Mouse (Mus musculus) liver, adult 2 months (tissue): ENCODE data around the gene Gm21188. TPM values are rescaled to one million over a fixed set of nuclear protein-coding genes. Genes with fewer than 3 reads are reported as not detected.
"Not testable (repeated sequence)": the region's sequence is repeated elsewhere in the genome, so short reads cannot be mapped to it uniquely, and the experiment has no call there.

Source experiments
- DNase-seq: peaks from one replicate; pipeline ENCODE4 v3.0.0-alpha.2; 2011; ENCODE audit warnings: low read depth, low spot score; ENCODE audit errors: extremely low read depth
- H3K27ac ChIP-seq: fragments of 200-500 bp; replicated peaks from 2 replicates; pipeline ENCODE4 v1.5.1; 2012; ENCODE audit warnings: low read depth, mild to moderate bottlenecking, control low read depth, inconsistent platforms, low read length; ENCODE audit not compliant: insufficient read depth
- H3K27me3 ChIP-seq: fragments of 200-500 bp; 2 replicates; pipeline ENCODE4 v1.6.1; 2012; ENCODE audit warnings: mild to moderate bottlenecking, moderate library complexity, low read length, inconsistent platforms; ENCODE audit not compliant: control insufficient read depth, insufficient read depth
- H3K36me3 ChIP-seq: fragments of 200-500 bp; 2 replicates; pipeline ENCODE4 v1.6.1; 2012; ENCODE audit warnings: low read length, inconsistent platforms; ENCODE audit not compliant: control insufficient read depth, insufficient read depth
- H3K4me1 ChIP-seq: fragments of 200-500 bp; 2 replicates; pipeline ENCODE4 v1.6.1; 2011; ENCODE audit warnings: low read length; ENCODE audit not compliant: control insufficient read depth, insufficient read depth
- H3K4me3 ChIP-seq: fragments of 200-500 bp; 2 replicates; pipeline ENCODE4 v1.5.1; 2011; ENCODE audit warnings: low read depth, mild to moderate bottlenecking, control low read depth, low read length, moderate library complexity; ENCODE audit not compliant: insufficient read depth
- H3K79me2 ChIP-seq: fragments of 200-500 bp; 2 replicates; pipeline ENCODE4 v1.6.1; 2012; ENCODE audit warnings: inconsistent platforms, mild to moderate bottlenecking, low read length, moderate library complexity; ENCODE audit not compliant: control insufficient read depth, insufficient read depth
- H3K9ac ChIP-seq: fragments of 200-500 bp; 2 replicates; pipeline ENCODE4 v1.6.1; 2012; ENCODE audit warnings: low read depth, mild to moderate bottlenecking, control low read depth, inconsistent platforms, low read length
- WGBS: fragments of 180-500 bp; shearing (Covaris S2); methylation state at CpG from one replicate; pipeline ENCODE4 v1.1.7; 2018; 5-methylcytosine and 5-hydroxymethylcytosine counted together
- polyA plus RNA-seq: library from polyadenylated mRNA; depleted of rRNA; stranded (reverse); fragments of >200 nt; gene quantifications from 2 replicates; pipeline ENCODE4 v1.2.3, GENCODE M21; 2012
- total RNA-seq: library from RNA; depleted of rRNA; stranded (reverse); fragments of >200 nt; gene quantifications from 2 replicates; pipeline ENCODE4 v1.2.3, GENCODE M21; 2014

Gm21188 gene
- total and polyA plus RNA-seq, 2 experiments, result 0.09 TPM; not detected in 1

DNA sequence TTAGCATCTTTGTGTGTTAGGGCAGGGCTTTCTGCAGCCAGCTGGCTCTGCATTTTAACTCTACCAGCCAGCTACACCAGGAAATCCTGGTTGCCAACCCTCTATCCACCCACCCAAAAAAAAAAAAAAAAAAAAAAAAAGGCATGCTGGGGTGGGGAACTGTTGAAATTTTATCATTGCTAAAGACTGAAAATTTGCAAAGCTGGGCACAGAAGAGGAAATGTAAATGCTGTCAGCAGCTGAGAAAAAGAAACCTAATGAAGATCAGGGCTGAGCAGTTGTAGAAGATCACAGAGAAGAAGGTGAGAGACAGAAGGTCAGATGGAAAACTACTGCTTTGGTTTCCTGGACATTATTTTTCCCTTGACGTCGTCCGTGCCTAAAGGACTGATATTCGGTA lies 10.9 kb upstream of the Gm21188 start:
- no CpG with 5 or more reads among the region's 4 CpGs for WGBS

DNA sequence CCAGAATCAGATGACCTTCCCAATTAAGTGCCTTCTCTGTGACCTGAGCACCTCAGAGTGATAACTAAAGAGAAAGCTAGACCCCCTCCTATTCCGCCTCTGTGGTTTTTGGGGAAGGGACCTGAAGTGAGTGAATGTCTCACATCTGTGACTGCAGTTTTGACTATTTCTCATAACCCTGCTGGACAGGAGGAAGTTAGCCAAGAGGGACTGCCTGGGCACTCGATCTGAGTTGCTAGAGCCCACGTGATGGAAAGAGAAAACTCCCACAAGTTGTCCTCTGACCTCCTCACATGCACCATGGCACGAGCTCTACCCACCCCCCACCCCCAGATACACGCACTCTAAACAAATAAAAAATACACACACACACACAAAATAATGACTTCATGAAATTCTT lies 3.4 kb downstream of the Gm21188 start:
- H3K9ac ChIP-seq, H3K4me1 ChIP-seq, H3K27me3 ChIP-seq, H3K27ac ChIP-seq, H3K79me2 ChIP-seq, H3K4me3 ChIP-seq, DNase-seq, H3K36me3 ChIP-seq: not testable (repeated sequence)
- WGBS, result no CpG with 5 or more reads among the region's 5 CpGs

More for the DNA sequence above, 10.9 kb upstream of the Gm21188 start:
- not testable (repeated sequence) for H3K27ac ChIP-seq, H3K27me3 ChIP-seq, H3K4me1 ChIP-seq, H3K4me3 ChIP-seq, H3K36me3 ChIP-seq, H3K9ac ChIP-seq, H3K79me2 ChIP-seq, DNase-seq

DNA sequence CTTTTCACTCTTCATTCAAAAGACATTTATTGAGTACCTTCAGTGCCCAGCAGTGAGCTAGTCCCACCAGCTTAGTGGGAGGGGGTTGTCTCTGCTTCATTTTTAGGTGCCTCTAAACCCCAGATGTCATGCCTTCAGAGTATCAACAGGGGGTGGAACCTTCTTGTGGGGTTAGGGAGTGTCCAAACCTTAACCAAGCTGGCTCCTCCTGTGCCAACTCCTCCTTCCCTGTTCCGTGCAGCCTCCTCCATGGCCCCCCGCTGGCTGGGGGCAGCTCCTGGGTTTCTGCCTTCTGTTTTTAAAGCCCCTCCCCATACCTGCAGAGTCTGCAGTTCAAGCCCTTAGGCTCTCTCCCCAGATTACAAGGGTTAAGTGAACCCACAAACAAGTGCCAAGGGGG lies 3.8 kb downstream of the Gm21188 start:
- not testable (repeated sequence) for H3K79me2 ChIP-seq, H3K27ac ChIP-seq, H3K9ac ChIP-seq, DNase-seq, H3K27me3 ChIP-seq, H3K36me3 ChIP-seq, H3K4me1 ChIP-seq, H3K4me3 ChIP-seq
- no CpG with 5 or more reads among the region's 2 CpGs for WGBS

- not testable (repeated sequence) for H3K27me3 ChIP-seq, DNase-seq, H3K36me3 ChIP-seq, H3K27ac ChIP-seq, H3K79me2 ChIP-seq, H3K4me1 ChIP-seq, H3K4me3 ChIP-seq, H3K9ac ChIP-seq
- WGBS, result 6% methylated on average over 9 of the region's 40 CpGs
These were observed 5.4 kb downstream of the Gm21188 start for GRCm38 (mm10) chr13:120046422-120047209.

DNA sequence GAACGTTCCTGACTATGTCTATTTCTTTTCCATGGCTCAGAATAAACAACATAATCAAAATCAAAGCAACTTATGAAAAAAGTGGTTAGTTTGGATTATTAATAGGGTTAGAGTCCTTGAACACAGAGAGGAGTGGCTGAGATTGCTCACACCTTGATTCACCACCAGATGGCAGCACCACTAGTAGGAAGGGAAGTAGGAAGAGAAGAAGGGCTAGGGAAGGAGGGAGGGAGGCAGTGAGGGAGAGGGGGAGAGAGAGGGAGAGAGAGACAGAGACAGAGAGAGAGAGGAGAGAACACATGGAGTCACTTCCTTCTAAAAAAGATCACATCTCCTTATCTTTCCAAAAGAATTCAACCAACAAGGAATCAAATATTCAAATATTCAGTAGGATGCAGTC lies 10.8 kb downstream of the Gm21188 start:
- H3K27me3 ChIP-seq, H3K79me2 ChIP-seq, H3K27ac ChIP-seq, H3K4me1 ChIP-seq, H3K9ac ChIP-seq, H3K4me3 ChIP-seq, H3K36me3 ChIP-seq, DNase-seq: not testable (repeated sequence)
- no CpG with 5 or more reads among the region's 1 CpGs for whole genome bisulfite sequencing

DNA sequence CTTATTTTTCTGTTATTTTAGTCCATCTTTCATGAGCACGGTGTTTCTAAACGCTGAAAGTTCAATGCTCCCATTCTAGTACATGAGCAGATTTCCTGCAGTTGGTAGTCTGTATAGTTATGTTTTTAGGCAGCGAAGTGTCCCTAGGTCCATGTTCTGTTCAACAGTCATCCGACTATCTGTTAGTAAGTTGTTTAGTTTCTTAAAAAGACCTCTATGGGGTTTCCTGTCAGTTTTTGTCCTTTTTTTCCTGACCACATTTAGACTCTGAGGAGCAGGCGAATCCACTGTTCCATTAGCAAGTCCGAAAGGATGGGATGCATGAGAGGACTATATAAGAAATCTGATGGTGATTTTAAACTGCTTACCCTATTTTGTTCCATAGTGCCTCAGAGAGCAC lies 14.1 kb downstream of the Gm21188 start:
- not testable (repeated sequence) for H3K79me2 ChIP-seq, H3K4me1 ChIP-seq, H3K27me3 ChIP-seq, H3K36me3 ChIP-seq, H3K27ac ChIP-seq, H3K9ac ChIP-seq, H3K4me3 ChIP-seq, DNase-seq
- 19% methylated on average over 6 of the region's 6 CpGs for WGBS

- not testable (repeated sequence) for DNase-seq, H3K4me1 ChIP-seq, H3K4me3 ChIP-seq, H3K36me3 ChIP-seq, H3K79me2 ChIP-seq, H3K27me3 ChIP-seq, H3K9ac ChIP-seq, H3K27ac ChIP-seq
- 5% methylated on average over 25 of the region's 25 CpGs for WGBS
These were observed 15.3 kb downstream of the Gm21188 start for GRCm38 (mm10) chr13:120036577-120037115.

- H3K27ac ChIP-seq, DNase-seq, H3K36me3 ChIP-seq, H3K79me2 ChIP-seq, H3K4me3 ChIP-seq, H3K9ac ChIP-seq, H3K27me3 ChIP-seq, H3K4me1 ChIP-seq: not testable (repeated sequence)
- 3% methylated on average over 12 of the region's 18 CpGs for WGBS
These were observed 16.8 kb downstream of the Gm21188 start for GRCm38 (mm10) chr13:120035151-120035550.

- H3K9ac ChIP-seq, H3K4me1 ChIP-seq, H3K27ac ChIP-seq, DNase-seq, H3K79me2 ChIP-seq, H3K27me3 ChIP-seq, H3K4me3 ChIP-seq, H3K36me3 ChIP-seq: not testable (repeated sequence)
- WGBS, result 6% methylated on average over 3 of the region's 10 CpGs
These were observed 17.4 kb downstream of the Gm21188 start for GRCm38 (mm10) chr13:120034637-120035036.
